Mouse (Mus musculus) olfactory bulb, adult 2 months (tissue): ENCODE measurements around the gene Ugcg.

Experiments
- CTCF ChIP-seq: fragments of 200-500 bp; IDR thresholded peaks from 2 replicates; pipeline ENCODE4 v1.5.1; 2012; ENCODE audit warnings: low read depth, mild to moderate bottlenecking, low read length, moderate library complexity; ENCODE audit not compliant: insufficient read depth
- POLR2A ChIP-seq: fragments of 200-500 bp; IDR thresholded peaks from 2 replicates; pipeline ENCODE4 v1.6.1; 2012; ENCODE audit warnings: mild to moderate bottlenecking, low read depth, low read length, moderate library complexity; ENCODE audit not compliant: insufficient read depth

DNA sequence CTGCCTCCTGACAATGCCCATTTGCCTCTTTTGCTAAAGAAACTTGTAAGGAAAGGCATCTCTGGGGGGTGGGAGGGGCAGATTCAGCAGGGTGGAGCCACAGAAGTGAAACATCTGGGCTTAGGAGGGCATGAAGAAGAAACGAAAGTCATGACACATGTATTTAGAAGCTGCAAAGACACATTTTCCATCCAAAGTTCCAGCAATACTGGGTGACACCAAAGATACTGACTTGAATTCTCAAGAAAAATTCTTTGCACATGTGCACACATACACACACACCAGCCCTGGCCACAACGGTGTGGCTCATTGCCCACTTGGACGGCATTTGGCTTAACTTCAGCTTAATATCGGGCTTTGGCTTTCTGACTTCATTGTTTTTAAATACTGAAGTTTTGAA is 35.8 kb downstream of the Ugcg start:
- TF ChIP-seq POLR2A: no peak
- no peak for TF ChIP-seq CTCF
